Mouse (Mus musculus): Measurements from ENCODE around the gene Met.

DNA sequence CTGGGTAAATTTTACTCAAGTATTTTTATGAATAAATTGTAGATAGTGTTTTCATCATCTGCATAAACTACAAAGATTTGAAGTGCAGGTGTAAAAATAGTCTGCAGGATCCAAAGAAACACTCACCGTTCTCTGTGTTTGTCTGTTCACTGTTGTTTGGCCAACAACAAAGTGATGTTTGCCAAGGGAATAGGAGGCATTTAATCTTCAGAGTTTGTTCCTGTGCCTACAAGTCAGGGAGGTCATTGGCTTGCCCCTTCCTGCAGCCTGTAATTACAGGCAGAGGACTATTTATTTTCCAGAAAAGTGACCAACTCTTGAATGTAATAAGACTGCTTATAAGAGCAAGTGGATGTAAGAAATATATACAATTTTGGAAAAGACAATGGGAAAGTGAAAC is 38.7 kb downstream of the Met start:
- TF ChIP-seq GATA1 (IDR thresholded peaks at IDR 0.05; ENCODE audit: borderline replicate concordance, low read length) (no peak), FLI1 (IDR thresholded peaks at IDR 0.05; ENCODE audit: low read length) (no peak)

Measured in megakaryocyte, embryonic 14.5 days (primary cell).